Mouse (Mus musculus): Measurements from ENCODE around the gene Ucp3.
"Not testable (repeated sequence)": the region's sequence is repeated elsewhere in the genome, so short reads cannot be mapped to it uniquely, and the experiment has no call there.

Gene Ucp3

DNA sequence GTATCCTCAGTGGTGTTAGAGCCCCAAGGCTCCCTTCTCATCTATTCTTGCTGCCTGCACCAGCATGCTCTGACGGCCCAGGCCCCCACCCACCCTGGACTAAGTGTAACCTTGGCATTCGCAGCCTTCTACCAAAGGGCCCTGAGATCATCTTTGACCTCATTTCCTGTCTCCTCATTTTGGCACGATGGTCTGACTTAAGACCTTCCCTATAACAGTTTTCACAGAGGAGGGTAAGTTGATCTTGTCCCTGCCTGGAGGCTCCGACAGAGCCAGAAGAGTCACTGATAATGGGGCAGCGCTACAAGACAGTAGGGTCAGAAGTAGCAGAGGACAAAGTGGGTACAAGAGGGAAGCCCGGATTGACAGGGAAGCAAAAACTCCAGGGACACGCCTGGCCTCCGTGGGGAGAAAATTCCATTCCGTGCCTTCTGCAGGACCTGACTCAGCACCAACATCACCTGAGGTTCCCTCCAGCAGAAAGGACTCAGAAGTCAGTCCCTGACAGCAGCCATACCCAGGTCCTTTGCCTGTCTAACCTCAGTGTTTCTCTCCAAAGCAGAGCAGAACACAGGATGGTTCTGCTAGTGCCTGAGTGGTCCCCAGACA is 1.2 kb downstream of the Ucp3 start:
- DNase-seq (ENCODE audit: low spot score in 2 of 2) = no peak

DNA sequence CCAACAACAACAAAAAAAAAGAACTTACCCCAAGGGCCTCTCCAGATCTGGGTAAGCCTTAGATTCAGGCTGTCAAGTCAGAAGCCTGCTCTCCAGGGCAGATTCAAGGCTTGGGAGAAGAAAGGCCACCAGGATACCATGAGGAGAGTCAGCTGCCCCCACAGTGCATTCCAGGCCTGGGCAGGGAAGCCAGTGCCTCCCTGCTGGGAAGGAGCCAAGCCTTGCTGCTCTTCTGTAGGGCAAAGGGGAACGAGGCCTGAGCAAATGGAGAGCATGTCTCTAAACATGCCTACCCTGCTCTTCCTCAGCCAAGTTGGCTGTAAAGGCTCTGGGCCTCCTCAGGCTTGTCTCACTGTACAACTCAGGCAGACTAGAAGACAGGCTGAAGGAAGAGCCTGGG is 1.9 kb downstream of the Ucp3 start:
- DNase-seq (ENCODE audit: low spot score in 2 of 2) = no peak

DNA sequence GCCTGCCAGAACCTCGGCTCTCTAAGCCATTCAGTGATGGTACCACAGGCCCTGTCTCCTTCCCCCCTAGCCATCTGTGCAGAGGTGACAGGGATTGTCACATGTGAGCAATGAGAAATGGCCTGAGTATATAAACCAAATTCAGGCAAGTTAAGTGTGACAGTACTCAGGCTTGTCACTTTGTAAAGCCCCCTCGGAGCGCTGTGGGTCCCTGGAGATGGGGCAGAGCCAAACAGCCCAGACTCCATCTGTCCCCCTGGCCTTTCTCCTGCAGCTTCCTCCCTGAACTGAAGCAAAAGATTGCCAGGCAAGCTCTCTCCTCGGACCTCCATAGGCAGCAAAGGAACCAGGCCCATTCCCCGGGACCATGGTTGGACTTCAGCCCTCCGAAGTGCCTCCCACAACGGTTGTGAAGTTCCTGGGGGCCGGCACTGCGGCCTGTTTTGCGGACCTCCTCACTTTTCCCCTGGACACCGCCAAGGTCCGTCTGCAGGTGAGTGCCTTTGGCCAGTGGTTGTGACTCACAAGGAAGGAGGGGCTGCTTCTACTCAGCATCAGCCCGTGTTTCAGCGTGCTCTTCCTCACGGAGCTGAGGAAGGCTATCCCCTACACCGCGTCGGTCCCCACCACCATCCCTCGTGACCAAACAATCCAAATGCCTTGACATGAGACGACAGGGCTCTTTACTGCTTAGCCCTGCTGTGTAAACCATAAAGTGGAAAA is 6.5 kb downstream of the Ucp3 start:
- no peak for DNase-seq (ENCODE audit: low spot score in 2 of 2)

DNA sequence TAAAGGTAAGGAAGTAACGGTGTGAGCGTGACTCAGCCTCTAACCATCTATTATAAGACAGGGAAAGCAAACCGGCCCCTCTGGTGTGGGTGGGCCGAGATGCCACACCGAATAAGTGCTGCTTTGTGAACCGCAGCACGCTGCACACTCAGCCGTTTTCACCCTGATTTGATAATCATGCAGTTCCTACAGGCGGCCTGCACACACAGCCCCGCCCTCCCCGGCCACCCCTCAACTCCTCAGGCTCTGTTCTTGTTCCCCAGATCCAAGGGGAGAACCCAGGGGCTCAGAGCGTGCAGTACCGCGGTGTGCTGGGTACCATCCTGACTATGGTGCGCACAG is 7.0 kb downstream of the Ucp3 start:
- DNase-seq (ENCODE audit: low spot score in 2 of 2) = no peak

DNA sequence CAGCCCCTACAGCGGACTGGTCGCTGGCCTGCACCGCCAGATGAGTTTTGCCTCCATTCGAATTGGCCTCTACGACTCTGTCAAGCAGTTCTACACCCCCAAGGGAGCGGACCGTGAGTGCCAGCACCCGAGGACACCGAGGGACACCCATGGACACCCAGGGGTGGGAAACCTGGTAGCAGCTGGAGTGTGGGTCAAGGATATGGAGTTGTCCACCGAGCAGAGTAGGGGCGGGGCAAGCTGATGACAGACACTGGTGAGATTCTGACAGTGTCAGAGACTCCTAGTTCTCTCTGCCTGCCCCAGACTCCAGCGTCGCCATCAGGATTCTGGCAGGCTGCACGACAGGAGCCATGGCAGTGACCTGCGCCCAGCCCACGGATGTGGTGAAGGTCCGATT is 7.4 kb downstream of the Ucp3 start:
- DNase-seq (ENCODE audit: low spot score in 2 of 2) = no peak

DNA sequence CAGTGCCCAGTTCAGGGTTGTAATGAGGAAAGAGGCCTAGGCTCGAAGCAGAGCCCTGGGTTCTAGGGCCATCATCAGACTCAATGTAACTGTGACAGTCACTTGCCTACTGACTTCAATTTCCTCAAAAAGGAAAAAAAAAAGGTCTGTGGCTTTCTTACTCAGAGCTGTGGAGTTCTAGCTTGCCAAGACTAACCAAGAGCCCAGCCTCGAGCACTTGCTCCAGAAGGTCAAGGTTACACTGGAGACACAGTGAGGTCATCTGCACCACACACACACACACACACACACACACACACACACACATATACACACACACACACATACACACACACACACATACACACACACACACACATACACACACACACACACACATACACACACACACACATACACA is 9.3 kb downstream of the Ucp3 start:
- not testable (repeated sequence) for DNase-seq (ENCODE audit: low spot score in 2 of 2)

DNA sequence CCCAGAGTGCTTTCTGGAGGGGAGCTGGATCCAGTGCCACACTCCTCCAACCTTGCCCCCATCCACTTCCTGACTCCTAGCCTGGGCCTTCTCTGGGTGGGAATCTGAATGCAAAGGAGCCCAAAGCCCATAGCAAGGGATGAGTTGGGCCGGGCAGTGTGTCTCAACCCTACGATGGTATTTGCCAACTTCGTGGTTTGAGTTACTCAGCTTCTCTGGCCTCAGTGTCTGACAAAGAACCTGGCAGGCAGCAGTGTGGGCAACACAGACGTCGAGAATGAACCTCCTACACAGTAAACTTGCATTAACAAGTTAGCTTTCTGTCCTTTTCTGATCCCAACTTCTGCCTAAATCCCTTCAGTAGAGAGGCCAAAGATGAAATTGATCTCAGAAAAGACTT is 11.7 kb downstream of the Ucp3 start:
- no peak for DNase-seq (ENCODE audit: low spot score in 2 of 2)

DNA sequence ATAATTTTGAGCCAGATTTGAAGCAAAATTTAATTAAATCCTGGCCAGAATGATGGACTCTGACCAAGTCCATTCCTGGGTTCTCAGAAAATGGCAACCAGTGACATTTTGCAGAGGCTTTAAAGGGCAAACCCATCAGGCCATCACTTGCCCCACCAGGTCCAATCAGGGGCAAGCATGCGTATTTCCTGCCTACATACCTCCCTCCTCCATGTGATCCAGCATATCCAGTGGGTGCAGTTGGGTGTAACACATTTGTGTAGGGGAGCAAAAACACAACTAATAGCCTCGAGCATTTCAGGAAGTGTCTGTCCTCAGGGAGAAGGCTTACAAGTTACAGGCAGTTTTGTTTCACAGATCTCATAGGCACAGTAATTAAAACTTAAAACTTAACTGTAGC is 14.5 kb downstream of the Ucp3 start:
- DNase-seq (ENCODE audit: low spot score in 2 of 2) = no peak

DNA sequence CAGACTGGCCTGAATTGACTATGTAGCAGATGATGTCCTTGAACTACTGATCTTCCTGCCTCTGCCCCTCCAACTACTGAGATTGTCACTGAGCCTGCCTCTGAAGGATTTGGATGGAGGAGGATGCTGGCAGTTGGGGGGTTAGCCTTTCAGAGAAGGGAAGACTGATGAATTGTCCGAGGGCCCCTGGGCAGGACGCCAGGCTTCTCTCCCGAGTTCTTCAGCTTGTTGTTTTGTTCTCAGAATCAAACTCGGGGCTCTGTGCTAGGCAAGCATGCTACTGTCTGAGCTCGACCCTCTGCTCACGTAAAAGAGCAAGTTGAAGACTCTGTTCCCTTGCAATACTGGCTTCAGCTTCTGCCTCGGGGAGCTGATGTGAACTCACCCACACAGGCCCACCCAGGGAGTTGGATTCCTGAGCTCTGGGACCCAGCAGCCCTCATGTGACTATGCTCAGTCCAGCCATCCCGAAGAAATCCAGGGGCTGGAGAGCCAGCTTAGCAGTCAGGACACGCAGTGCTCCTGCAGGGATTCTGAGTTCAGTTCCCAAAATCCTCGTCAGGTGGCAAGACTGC is 15.8 kb downstream of the Ucp3 start:
- DNase-seq (ENCODE audit: low spot score in 2 of 2) = no peak

DNA sequence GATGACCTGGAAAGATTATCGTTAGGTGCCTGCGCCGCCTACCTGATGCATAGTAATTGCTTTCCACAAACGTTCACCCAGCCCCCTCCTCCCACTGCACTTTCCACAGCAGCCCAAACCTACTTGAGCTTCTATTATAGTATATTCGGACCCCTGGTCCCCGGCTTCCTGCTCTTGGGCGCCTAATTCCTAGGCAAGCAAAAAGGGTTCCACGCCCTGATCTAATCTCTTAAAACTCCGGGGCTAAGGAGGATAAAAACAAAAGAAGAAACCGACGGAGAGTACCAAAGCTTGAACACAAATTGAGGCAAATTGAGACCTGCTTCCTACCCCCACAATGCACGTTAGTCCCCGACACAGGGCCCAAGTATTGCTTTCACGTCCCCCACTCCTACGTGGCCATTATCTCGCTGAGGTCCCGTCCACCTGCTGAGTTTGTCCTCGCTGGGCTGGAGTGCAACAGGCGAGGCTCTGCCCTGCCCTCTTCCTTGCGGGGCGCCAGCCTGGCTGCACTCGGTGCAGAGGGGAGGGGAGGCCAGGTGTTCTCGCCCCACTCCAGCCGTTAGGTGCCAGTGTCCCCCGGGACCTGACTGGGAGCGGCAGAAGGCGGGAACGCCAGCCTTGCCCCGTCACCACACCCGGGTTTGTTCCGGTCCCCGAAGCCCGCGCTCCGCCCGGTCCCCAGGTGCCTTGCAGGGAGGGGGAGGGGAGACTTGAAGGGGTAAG is 19.8 kb downstream of the Ucp3 start:
- DNase-seq (ENCODE audit: low spot score in 2 of 2) = no peak

DNA sequence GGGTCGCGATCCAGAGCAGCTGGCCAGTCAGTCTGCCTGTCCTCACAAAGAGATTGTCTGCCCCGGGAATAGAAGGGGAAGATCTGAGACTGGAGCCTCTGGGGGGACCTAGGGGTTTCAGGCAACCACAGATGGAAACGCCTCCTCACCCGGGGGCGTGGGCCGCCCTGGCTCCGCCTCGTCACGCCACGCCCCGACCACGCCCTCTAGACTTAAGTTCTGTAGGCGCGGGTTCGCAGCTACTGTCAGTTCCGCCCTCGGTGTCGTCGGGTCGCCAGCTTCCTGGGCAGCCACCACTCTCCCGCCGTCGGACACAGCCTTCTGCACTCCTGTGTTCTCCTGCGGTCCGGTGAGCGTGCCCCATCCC is 20.3 kb downstream of the Ucp3 start, which contains the start of gene Ucp2:
Gene Ucp2 (plus strand): TSS at position 221 of the 367 bp plus-strand sequence.
- peak; percentile 43 to 52 for DNase-seq (ENCODE audit: low spot score in 2 of 2)

DNA sequence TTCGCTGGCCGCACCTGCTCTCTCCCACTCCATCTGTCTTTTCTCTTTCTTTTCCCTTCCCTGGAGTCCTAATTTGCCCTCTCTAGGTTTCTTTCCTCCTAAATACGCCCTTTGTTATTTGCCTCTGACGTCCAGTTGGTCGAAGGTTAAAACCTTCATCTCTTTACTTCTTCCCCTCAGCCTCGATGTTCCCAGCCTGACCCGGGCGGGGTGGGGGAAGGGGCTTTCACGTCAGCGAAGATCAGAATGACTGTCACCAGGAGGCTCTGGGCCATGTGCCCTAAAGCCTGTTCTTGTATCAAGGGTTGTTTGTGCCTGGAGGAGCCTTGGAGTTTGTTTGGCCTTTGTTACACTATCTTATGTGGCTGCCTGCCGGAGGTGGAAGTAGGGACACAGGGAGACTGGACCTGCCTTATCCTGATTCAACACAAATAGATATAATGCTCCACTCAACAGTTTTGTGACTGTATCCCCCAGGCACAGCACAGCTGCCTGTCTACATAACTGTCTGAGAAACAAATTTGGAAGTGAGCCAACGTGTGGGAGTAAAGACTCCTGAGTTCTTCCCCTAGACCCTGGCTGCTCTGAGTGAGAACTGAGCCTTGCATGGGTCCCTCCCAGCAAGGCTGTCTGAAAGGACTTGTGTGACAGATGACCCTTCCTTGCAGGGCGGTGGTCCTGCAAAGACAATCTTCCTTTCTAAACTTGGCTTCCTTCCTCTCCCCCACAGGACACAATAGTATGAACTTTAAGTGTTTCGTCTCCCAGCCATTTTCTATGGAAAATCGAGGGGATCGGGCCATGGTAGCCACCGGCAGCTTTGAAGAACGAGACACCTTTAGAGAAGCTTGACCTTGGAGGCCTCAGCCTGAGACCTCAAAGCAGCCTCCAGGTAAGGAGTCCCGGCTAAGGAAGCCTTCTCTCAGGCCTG is 21.0 kb downstream of the Ucp3 start:
- DNase-seq (ENCODE audit: low spot score in 2 of 2) = peak in 1 of 2 experiments; percentile 41

DNA sequence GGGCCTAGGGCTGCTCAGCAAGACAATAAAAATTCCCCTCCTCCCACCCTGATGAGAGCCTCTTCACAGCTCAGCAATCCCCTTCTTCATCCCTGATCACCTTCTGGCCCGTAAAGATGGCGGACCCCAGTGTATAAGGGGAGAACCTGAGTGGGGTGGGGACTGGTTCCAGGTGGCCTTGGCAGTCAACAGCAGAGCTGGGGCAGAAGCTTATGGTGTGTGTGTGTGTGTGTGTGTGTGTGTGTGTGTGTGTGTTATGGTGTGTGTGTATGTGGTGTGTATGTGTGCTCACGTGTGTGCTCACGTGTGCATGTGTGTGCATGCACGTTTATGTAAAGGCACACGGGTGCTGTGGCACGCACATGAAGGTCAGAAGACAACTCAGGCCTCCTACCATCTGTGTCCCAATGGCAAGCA is 21.6 kb downstream of the Ucp3 start:
- no peak for DNase-seq (ENCODE audit: low spot score in 2 of 2)

DNA sequence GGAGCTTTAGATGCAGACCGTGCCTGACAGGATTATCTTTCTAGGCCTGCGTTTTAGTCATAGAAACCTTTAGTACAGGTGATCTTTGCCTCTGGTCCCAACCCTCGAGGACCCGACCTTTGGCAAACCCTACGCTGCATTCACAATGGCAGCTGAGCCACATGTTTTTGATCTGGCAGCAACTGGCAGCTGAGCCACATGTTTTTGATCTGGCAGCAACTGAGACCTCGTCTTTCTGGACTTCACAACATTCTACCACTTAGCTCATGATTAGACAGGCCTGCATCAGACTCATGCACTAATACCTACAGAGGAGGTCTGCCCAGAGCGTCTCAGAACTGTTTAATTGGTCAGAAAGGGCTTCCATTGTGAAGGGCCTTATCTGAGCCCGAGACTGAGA is 22.3 kb downstream of the Ucp3 start:
- no peak for DNase-seq (ENCODE audit: low spot score in 2 of 2)

DNA sequence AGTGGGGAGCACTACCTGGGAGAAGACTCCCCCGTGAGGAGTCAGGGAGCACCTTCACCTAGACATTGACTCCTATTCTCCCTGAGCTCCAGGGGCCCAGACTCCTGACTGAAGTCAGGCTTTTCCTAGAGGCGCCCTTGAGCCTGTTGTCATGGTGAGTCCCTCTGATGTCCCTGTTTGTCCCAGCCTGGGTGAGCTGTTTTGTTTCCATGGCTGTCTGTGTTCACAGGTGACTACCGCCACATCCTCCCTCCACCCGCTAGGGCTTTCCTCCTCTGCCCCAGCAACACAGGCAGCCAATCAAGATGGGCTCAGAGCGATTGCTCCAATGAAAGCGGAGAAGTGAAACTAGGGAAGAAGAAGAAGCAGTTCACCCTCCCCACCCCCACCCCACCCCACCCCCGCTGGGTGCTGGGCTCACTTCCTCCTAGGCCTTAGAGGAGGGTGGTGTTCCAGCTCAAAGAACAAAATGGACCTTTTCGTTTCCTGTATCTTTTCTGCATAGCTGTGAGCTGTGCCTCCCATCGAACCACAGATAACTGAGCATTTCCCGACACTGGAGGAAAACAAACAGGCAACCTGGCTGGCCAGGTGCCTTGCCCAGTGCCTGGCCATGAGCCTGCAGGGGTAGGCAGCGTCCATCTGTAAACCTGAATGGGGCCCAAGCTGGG is 22.9 kb downstream of the Ucp3 start:
- peak; percentile 61 to 64 for DNase-seq (ENCODE audit: low spot score in 2 of 2)

DNA sequence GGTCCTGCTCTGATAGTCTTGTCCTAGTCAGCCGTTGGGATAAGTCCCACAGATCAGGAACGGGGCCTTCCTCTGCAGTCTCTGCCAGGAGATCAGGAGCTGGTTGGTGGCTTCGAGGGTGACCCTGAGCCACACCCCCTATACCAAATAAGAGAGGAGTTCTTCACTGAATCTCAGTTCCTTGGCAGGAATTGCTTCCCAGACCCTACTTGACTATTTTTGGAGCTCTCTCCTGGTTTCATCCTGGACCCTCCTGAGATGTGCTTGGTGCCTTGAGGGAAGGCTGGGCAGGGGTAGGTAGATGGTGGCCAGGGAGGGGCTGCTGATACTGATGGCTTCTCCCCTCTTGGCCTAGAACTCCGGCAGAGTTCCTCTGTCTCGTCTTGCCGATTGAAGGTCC is 23.6 kb downstream of the Ucp3 start:
- no peak for DNase-seq (ENCODE audit: low spot score in 2 of 2)

DNA sequence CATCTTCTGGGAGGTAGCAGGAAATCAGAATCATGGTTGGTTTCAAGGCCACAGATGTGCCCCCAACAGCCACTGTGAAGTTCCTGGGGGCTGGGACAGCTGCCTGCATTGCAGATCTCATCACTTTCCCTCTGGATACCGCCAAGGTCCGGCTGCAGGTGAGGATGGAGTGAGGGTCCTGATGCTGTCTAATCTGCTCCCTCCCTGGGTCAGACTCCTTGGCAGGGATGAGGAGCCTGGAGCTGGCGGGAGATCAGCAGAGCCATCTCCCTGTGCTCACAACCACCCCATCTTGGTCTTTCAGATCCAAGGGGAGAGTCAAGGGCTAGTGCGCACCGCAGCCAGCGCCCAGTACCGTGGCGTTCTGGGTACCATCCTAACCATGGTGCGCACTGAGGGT is 24.0 kb downstream of the Ucp3 start:
- no peak for DNase-seq (ENCODE audit: low spot score in 2 of 2)

DNA sequence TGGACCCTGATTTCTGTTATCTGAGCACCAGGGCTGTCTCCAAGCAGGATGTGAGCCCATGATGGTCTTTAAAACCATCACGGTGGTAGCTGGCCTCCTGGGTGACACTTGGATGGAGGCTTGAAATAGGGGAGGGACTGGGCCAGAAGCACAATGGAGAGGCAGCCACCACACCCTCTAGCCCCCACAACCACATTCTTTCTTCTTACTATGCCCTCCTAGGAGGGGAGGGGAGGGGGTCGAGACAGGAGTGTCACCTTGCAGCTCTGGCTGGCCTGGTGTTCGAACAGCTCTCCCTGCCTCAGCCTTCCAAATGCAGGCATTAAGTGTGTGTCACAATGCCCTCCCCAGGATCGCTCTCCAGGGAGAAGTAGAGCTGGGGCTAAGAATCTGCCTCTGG is 24.6 kb downstream of the Ucp3 start:
- no peak for DNase-seq (ENCODE audit: low spot score in 2 of 2)

DNA sequence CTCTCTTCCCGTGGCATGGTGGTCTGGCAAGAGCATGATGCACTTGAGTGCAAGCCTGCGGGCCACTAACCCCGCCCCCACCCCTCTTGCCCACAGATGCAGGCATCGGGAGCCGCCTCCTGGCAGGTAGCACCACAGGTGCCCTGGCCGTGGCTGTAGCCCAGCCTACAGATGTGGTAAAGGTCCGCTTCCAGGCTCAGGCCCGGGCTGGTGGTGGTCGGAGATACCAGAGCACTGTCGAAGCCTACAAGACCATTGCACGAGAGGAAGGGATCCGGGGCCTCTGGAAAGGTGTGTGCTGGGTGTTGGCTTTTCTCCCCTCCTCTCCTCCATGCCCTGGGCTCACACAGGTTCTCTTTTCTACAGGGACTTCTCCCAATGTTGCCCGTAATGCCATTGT is 25.2 kb downstream of the Ucp3 start:
- DNase-seq (ENCODE audit: low spot score in 2 of 2) = no peak

DNA sequence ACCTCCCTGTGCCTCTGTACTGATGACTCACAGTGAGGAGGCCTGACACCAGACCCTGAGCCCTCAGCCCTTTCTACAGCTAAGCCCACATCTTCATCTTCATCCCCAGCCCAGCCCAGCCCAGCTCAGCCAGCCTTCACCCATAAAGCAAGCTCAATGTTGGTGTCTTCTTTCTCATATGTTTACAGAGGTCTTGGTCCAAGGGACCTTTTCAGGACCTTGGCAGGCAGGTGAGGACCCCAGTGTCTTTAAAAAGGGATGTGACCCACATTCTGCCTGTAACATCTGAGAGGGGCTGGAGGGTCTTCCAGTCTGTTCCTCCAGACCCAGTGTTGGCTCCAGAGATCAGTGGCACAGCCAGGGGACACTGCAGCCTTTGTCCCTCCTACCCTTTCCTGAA is 26.7 kb downstream of the Ucp3 start:
- DNase-seq (ENCODE audit: low spot score in 2 of 2) = no peak

DNA sequence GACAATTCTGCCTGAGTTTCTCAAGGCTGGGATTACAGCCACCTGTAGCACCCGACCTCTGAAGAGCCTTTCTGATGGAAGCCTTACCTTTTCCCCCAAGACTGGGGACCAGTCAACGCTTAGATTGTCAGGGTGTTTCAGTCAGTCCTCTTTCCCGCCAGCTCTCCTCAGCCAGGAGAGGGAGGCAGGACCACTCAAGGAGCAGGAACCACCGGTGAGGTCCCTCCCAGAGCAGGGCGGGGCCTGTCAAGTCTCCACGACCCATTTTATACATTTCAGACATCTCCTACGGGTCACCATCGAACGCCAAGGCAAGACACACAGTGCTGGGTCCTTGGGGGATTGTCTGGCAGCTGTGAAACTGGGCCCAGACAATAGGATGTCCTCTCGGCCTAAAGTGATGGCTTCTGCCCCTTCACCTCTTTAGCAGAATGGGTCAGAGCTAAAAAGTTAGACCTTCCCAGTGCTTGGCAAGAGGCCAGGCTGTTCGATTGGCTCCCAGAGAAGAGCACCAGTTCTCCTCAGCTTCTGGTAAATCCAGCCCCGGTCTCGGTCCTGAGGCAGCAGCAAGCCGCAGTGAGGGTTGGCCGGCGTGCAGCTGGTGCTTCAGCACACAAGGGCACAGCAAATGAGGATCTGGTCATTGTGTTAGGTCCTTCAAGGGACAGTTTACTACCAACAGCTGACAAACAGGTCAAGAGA is 27.6 kb downstream of the Ucp3 start:
- DNase-seq (ENCODE audit: low spot score in 2 of 2) = no peak

Data from frontal cortex, postnatal 36 days (tissue).